Mouse (Mus musculus): ENCODE results near the gene Nr0b1. TPM values are rescaled to one million over a fixed set of nuclear protein-coding genes. Genes with fewer than 3 reads are reported as not detected.

Nr0b1 gene
- polyA plus RNA-seq (2015; fragmentation: Nextera tagmentation; extraction: Ambion mirVana) = 0.70 and 0.74 TPM in 2 replicates

DNA sequence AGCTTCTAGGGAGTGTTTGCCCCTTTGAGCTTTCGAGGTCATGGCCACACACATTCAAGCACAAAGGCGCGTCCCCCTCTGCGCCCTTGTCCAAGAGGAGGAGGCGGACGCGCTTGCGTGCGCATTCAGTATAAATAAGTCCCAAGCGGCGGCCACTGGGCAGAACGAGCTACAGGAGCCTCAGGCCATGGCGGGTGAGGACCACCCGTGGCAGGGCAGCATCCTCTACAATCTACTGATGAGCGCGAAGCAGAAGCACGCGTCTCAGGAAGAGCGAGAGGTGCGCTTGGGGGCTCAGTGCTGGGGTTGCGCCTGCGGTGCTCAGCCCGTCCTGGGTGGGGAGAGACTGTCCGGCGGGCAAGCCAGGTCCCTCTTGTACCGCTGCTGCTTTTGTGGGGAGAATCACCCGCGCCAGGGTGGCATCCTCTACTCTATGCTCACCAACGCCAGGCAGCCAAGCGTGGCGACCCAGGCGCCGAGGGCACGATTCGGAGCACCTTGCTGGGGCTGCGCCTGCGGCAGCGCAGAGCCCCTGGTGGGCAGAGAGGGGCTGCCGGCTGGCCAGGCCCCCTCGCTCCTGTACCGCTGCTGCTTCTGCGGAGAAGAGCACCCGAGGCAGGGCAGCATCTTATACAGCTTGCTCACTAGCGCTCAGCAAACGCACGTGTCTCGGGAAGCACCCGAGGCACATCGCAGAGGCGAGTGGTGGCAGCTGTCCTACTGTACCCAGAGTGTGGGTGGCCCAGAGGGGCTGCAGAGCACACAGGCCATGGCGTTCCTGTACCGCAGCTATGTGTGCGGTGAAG, at the start of gene Nr0b1:
TSS of gene Nr0b1 (plus strand) at position 151 of the 806 bp plus-strand sequence.
- Histone ChIP-seq H3K36me3 (no peaks in the 10 kb centered on the region), H3K9ac (no peak within 1 kb of the TSS), H3K27me3 (peaks cover 24% of the 10 kb centered on the region), H3K4me3 (peak within 1 kb of the TSS; percentile 27), H3K9me3 (no peaks in the 10 kb centered on the region), H3K27ac (no peak within 1 kb of the TSS), H3K4me1 (0 out of 2 replicates have a peak, but pooled peaks cover 9% of the 10 kb centered on the region), H3K4me2 (peak within 1 kb of the TSS; percentile 48)
- no peak for ATAC-seq (ENCODE audit: insufficient number of reproducible peaks, low FRiP score, low TSS enrichment, low read depth)
- WGBS = 20% methylated on average over 48 of the region's 53 CpGs

- Histone ChIP-seq H3K9ac (no peak overlapping the region), H3K4me1 (0 out of 2 replicates have a peak, but pooled peaks cover 5% of the 10 kb centered on the region), H3K4me2 (no peak overlapping the region), H3K27ac (no peak overlapping the region), H3K27me3 (peaks cover 17% of the 10 kb centered on the region), H3K4me3 (no peak overlapping the region), H3K36me3 (no peaks in the 10 kb centered on the region), H3K9me3 (no peaks in the 10 kb centered on the region)
- WGBS = 83% methylated on average over 2 of the region's 2 CpGs
- ATAC-seq (ENCODE audit: insufficient number of reproducible peaks, low FRiP score, low TSS enrichment, low read depth) = no peak
Measured at GRCm38 (mm10) chrX:86187250-86187649, 4.3 kb upstream of the Nr0b1 start.

DNA sequence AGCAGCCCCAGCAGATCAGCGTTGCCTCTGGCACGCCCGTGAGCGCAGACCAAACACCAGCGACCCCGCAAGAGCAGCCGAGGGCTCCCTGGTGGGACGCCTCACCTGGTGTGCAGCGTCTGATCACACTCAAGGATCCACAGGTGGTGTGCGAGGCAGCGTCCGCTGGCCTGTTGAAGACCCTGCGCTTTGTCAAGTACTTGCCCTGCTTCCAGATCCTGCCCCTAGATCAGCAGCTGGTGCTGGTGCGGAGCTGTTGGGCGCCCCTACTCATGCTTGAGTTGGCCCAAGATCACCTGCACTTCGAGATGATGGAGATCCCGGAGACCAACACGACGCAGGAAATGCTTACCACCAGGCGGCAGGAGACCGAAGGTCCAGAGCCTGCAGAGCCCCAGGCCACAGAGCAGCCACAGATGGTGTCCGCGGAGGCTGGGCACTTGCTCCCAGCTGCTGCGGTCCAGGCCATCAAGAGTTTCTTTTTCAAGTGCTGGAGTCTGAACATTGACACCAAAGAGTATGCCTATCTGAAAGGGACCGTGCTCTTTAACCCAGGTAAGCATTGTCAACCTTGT, 943 bp downstream of the Nr0b1 start:
- Histone ChIP-seq H3K36me3 (no peaks in the 10 kb centered on the region), H3K4me3 (peak overlapping the region; percentile 27), H3K27me3 (peaks cover 24% of the 10 kb centered on the region), H3K27ac (no peak overlapping the region), H3K4me1 (0 out of 2 replicates have a peak, but pooled peaks cover 9% of the 10 kb centered on the region), H3K4me2 (peak overlapping the region; percentile 48), H3K9ac (no peak overlapping the region), H3K9me3 (no peaks in the 10 kb centered on the region)
- no peak for ATAC-seq (ENCODE audit: insufficient number of reproducible peaks, low FRiP score, low TSS enrichment, low read depth)
- WGBS = 15% methylated on average over 25 of the region's 25 CpGs

GRCm38 (mm10) chrX:86193386-86193785, 1.8 kb downstream of the Nr0b1 start:
- no peaks in the 10 kb centered on the region for H3K9me3 ChIP-seq
- H3K27me3 ChIP-seq = peaks cover 24% of the 10 kb centered on the region
- no peak overlapping the region for H3K4me3 ChIP-seq
- 0 out of 2 replicates have a peak, but pooled peaks cover 9% of the 10 kb centered on the region for H3K4me1 ChIP-seq
- H3K9ac ChIP-seq = no peak overlapping the region
- no peak overlapping the region for H3K27ac ChIP-seq
- no peaks in the 10 kb centered on the region for H3K36me3 ChIP-seq
- ATAC-seq (ENCODE audit: insufficient number of reproducible peaks, low FRiP score, low TSS enrichment, low read depth) = no peak
- no peak overlapping the region for H3K4me2 ChIP-seq
- WGBS = 41% methylated on average over 4 of the region's 4 CpGs

- Histone ChIP-seq H3K4me1 (no peaks in the 10 kb centered on the region), H3K4me2 (no peak overlapping the region), H3K9me3 (no peaks in the 10 kb centered on the region), H3K36me3 (no peaks in the 10 kb centered on the region), H3K9ac (no peak overlapping the region), H3K27ac (no peak overlapping the region), H3K27me3 (no peaks in the 10 kb centered on the region), H3K4me3 (no peak overlapping the region)
- WGBS = 30% methylated on average over 1 of the region's 1 CpGs
- no peak for ATAC-seq (ENCODE audit: insufficient number of reproducible peaks, low FRiP score, low TSS enrichment, low read depth)
Measured at GRCm38 (mm10) chrX:86237246-86237645, 45.7 kb downstream of the Nr0b1 start.

Other genes starting within 250 kb of the Nr0b1 start
- not detected in 2 replicates for gene Samt3, start 147.6 kb upstream of the Nr0b1 start, polyA plus RNA-seq (2015; fragmentation: Nextera tagmentation; extraction: Ambion mirVana)
- gene Mageb4, start 113.3 kb downstream of the Nr0b1 start, polyA plus RNA-seq (2015; fragmentation: Nextera tagmentation; extraction: Ambion mirVana) = not detected in 2 replicates